ENCODE assay signal across 8 mouse cellular contexts in genomic region chr9:97019231-97019630, GRCm38 (mm10). TPM values are rescaled to one million over a fixed set of nuclear protein-coding genes. Genes with fewer than 3 reads are reported as not detected.
DNase-seq lines count a peak whose midpoint lies in the region; ATAC-seq and TF ChIP-seq lines count a peak whose summit lies in the region.

No protein-coding gene starts in this region.

- peak overlapping the region; percentile 72 for H3K4me3 ChIP-seq in embryonic facial prominence, embryonic 14.5 days (ENCODE audit: low read depth, low read length)
- H3K4me3 ChIP-seq in intestine, postnatal 0 days (ENCODE audit: low read depth, low read length): peak overlapping the region; percentile 56
- H3K4me3 ChIP-seq in neural tube, embryonic 14.5 days (ENCODE audit: low read depth, low read length): peak overlapping the region; percentile 85

- intact Hi-C loops in left cerebral cortex, postnatal 4 days (cut with DNase I): loop anchor here (5.0 kb wide), 3 partner anchors 48 to 97 kb away; no protein-coding TSS in a partner anchor
- intact Hi-C loops in left cerebral cortex, postnatal 36 days (cut with DNase I): loop anchor here (2.0 to 5.0 kb wide), 2 partner anchors 43 to 58 kb away; no protein-coding TSS in a partner anchor

- H3K36me3 ChIP-seq in embryonic facial prominence, embryonic 14.5 days (ENCODE audit: control insufficient read depth, insufficient read depth, low read length): no peaks in the 10 kb centered on the region
- H3K36me3 ChIP-seq in intestine, postnatal 0 days (ENCODE audit: control insufficient read depth, insufficient read depth): no peaks in the 10 kb centered on the region
- no peaks in the 10 kb centered on the region for H3K36me3 ChIP-seq in neural tube, embryonic 14.5 days (ENCODE audit: control insufficient read depth, insufficient read depth, low read length)

- peaks cover 15% of the 10 kb centered on the region for H3K27me3 ChIP-seq in embryonic facial prominence, embryonic 14.5 days (replicated peaks; ENCODE audit: control insufficient read depth, insufficient read depth, low read length)
- no peaks in the 10 kb centered on the region for H3K27me3 ChIP-seq in intestine, postnatal 0 days (replicated peaks; ENCODE audit: control insufficient read depth, insufficient read depth, low read length)
- H3K27me3 ChIP-seq in neural tube, embryonic 14.5 days (ENCODE audit: control insufficient read depth, insufficient read depth, low read length): no peaks in the 10 kb centered on the region

- no peak for TF ChIP-seq CTCF in intestine, postnatal 0 days (IDR thresholded peaks at IDR 0.05; ENCODE audit: low read depth)

- peaks cover 14% of the 10 kb centered on the region for H3K4me1 ChIP-seq in embryonic facial prominence, embryonic 14.5 days (ENCODE audit: control insufficient read depth, insufficient read depth, low read length)
- H3K4me1 ChIP-seq in intestine, postnatal 0 days (replicated peaks; ENCODE audit: control insufficient read depth, insufficient read depth, low read length): peaks cover 11% of the 10 kb centered on the region; the same call in 1 of the 2 replicates
- peaks cover 25% of the 10 kb centered on the region for H3K4me1 ChIP-seq in neural tube, embryonic 14.5 days (ENCODE audit: control insufficient read depth, insufficient read depth, low read length)

- peak; percentile 70 for DNase-seq in left cerebral cortex, postnatal 4 days
- no peak for DNase-seq in left cerebral cortex, postnatal 36 days (ENCODE audit: low spot score in 2 of 2)
- no peak for DNase-seq in embryonic facial prominence, embryonic 14.5 days (ENCODE audit: low spot score)
- no peak for DNase-seq in thymus, postnatal 10 days (ENCODE audit: low spot score in 2 of 2)
- DNase-seq in layer of hippocampus, adult 18-20 months (ENCODE audit: low spot score in 2 of 2): no peak
- DNase-seq in gastrocnemius, postnatal 4 days (ENCODE audit: low spot score in 2 of 2): no peak

- no peak; the same call in 1 of the 2 replicates for ATAC-seq in embryonic facial prominence, embryonic 14.5 days (ENCODE audit: low read depth)
- ATAC-seq in intestine, postnatal 0 days: no peak
- peak; percentile 50 for ATAC-seq in neural tube, embryonic 14.5 days (ENCODE audit: low read depth)

- peak overlapping the region; percentile 77 for H3K9ac ChIP-seq in embryonic facial prominence, embryonic 14.5 days (ENCODE audit: low read depth, low read length)
- no peak overlapping the region for H3K9ac ChIP-seq in intestine, postnatal 0 days (ENCODE audit: low read depth, low read length)
- H3K9ac ChIP-seq in neural tube, embryonic 14.5 days (replicated peaks; ENCODE audit: low read depth, low read length): peak overlapping the region; percentile 88

- no peaks in the 10 kb centered on the region for H3K9me3 ChIP-seq in embryonic facial prominence, embryonic 14.5 days (ENCODE audit: control insufficient read depth, low read length)
- H3K9me3 ChIP-seq in intestine, postnatal 0 days (ENCODE audit: control insufficient read depth): no peaks in the 10 kb centered on the region
- no peaks in the 10 kb centered on the region for H3K9me3 ChIP-seq in neural tube, embryonic 14.5 days (ENCODE audit: control insufficient read depth, low read length)

- WGBS in embryonic facial prominence, embryonic 14.5 days: 0% methylated on average over 11 of the region's 11 CpGs
- 7% methylated on average over 11 of the region's 11 CpGs for WGBS in intestine, postnatal 0 days
- under 1% methylated on average over 11 of the region's 11 CpGs for WGBS in neural tube, embryonic 14.5 days

- peak overlapping the region; percentile 99 for H3K4me2 ChIP-seq in embryonic facial prominence, embryonic 14.5 days (ENCODE audit: low read depth, low read length)
- H3K4me2 ChIP-seq in intestine, postnatal 0 days (replicated peaks; ENCODE audit: low read depth): peak overlapping the region; percentile 85
- H3K4me2 ChIP-seq in neural tube, embryonic 14.5 days (ENCODE audit: low read depth, low read length): peak overlapping the region; percentile 84

- H3K27ac ChIP-seq in embryonic facial prominence, embryonic 14.5 days (replicated peaks; ENCODE audit: low read depth, low read length): no peak overlapping the region
- H3K27ac ChIP-seq in intestine, postnatal 0 days (ENCODE audit: low read depth, low read length): peak overlapping the region; percentile 70; the same call in 1 of the 2 replicates
- peak overlapping the region; percentile 99 for H3K27ac ChIP-seq in neural tube, embryonic 14.5 days (ENCODE audit: low read depth, low read length)

RNA-seq across cellular contexts. Expression of gene Spsb4, which starts 0.6 kb away (rescaled TPM):
- total RNA-seq in left cerebral cortex, postnatal 4 days (2021): 10 to 100 TPM; 20.2 to 20.6 TPM
- total RNA-seq in left cerebral cortex, postnatal 36 days (2021): 1 to 10 TPM; 4.8 to 5.5 TPM
- polyA plus RNA-seq in embryonic facial prominence, embryonic 14.5 days (2014; fragmentation: Nextera tagmentation; extraction: Ambion mirVana): 12.6 and 15.0 TPM in 2 replicates
- 23.4 and 25.0 TPM in 2 replicates for polyA plus RNA-seq in intestine, postnatal 0 days (2015; fragmentation: Nextera tagmentation; extraction: Ambion mirVana)
- polyA plus RNA-seq in neural tube, embryonic 14.5 days (2014; fragmentation: Nextera tagmentation; extraction: Ambion mirVana): 22.9 and 29.7 TPM in 2 replicates
- total RNA-seq in layer of hippocampus, adult 18-20 months (2021): 1 to 10 TPM; 4.8 to 5.0 TPM
- total RNA-seq in gastrocnemius, postnatal 4 days (2021): 10 to 100 TPM; 16.1 to 18.0 TPM
